Mouse (Mus musculus) ES-E14 (cell line): ENCODE measurements at regions not wholly inside any gene's neighbourhood (a gene's known extent, or its start where the extent isn't known, plus 50 kb on each side); places are given as distances from the start of the nearest gene placed in this dataset.

Experiments
- DNase-seq: peaks from one replicate; pipeline ENCODE4 v3.0.0-alpha.2; 2013; ENCODE audit warnings: low read depth, low spot score
- H3K27ac ChIP-seq: 2 replicates; pipeline ENCODE4 v1.5.1; 2012; ENCODE audit warnings: low read depth, mild to moderate bottlenecking, low read length, moderate library complexity, mixed read lengths; ENCODE audit not compliant: poor library complexity, insufficient read depth, severe bottlenecking
- H3K36me3 ChIP-seq: 2 replicates; pipeline ENCODE4 v1.6.1; 2012; ENCODE audit warnings: mild to moderate bottlenecking, low read length, moderate library complexity, mixed read lengths; ENCODE audit not compliant: control insufficient read depth, poor library complexity, insufficient read depth, severe bottlenecking
- H3K4me1 ChIP-seq, 2 experiments: fragments of 150-350 bp in 1 of 2; sonication (generic) in 1 of 2; 2 replicates each; pipeline ENCODE4 v1.6.1; 2012; ENCODE audit warnings: low read length in 2 of 2, mild to moderate bottlenecking in 1 of 2, mixed read lengths in 1 of 2; ENCODE audit not compliant: control insufficient read depth in 2 of 2, insufficient read depth in 2 of 2, poor library complexity in 1 of 2
- H3K4me3 ChIP-seq, 2 experiments: fragments of 150-350 bp in 1 of 2; sonication (generic) in 1 of 2; 2 replicates each; pipeline ENCODE4 v1.5.1; 2012; ENCODE audit warnings: low read length in 2 of 2, low read depth in 1 of 2, mild to moderate bottlenecking in 1 of 2, mixed read lengths in 1 of 2; ENCODE audit not compliant: insufficient read depth in 1 of 2, poor library complexity in 1 of 2, severe bottlenecking in 1 of 2
- H3K9ac ChIP-seq: 2 replicates; pipeline ENCODE4 v1.6.1; 2012; ENCODE audit warnings: low read depth, mild to moderate bottlenecking, low read length, mixed read lengths; ENCODE audit not compliant: poor library complexity, insufficient read depth, severe bottlenecking
- H3K9me3 ChIP-seq: fragments of 150-350 bp; sonication (generic); 2 replicates; pipeline ENCODE4 v1.6.1; 2012; ENCODE audit warnings: low read depth, mild to moderate bottlenecking, low read length; ENCODE audit not compliant: control insufficient read depth, insufficient read depth
- CHD2 ChIP-seq: IDR thresholded peaks from 2 replicates; pipeline ENCODE4 v1.6.1; 2014; ENCODE audit warnings: mild to moderate bottlenecking, low read depth, low read length, inconsistent platforms
- HCFC1 ChIP-seq: IDR thresholded peaks from 2 replicates; pipeline ENCODE4 v1.6.1; 2012; ENCODE audit warnings: low read length, inconsistent platforms, borderline replicate concordance; ENCODE audit not compliant: insufficient read depth
- MAFK ChIP-seq: IDR thresholded peaks from 2 replicates; pipeline ENCODE4 v1.6.1; 2014; ENCODE audit warnings: mild to moderate bottlenecking, low read depth, low read length, inconsistent platforms; ENCODE audit not compliant: insufficient read depth
- ZC3H11A ChIP-seq: IDR thresholded peaks from 2 replicates; pipeline ENCODE4 v1.6.1; 2012; ENCODE audit warnings: low read depth, mild to moderate bottlenecking, inconsistent platforms, low read length, borderline replicate concordance
- ZNF384 ChIP-seq: IDR thresholded peaks from 2 replicates; pipeline ENCODE4 v1.6.1; 2012; ENCODE audit warnings: low read depth, low read length, inconsistent platforms
- in situ Hi-C, 2 experiments: fragments of 600-800 bp; cut with MboI; formaldehyde crosslinking; loops; one replicate each; pipeline ENCODE4 v1.15.1; 2025; ENCODE audit warnings: low sequenced_read_pairs in 2 of 2, inconsistent platforms in 1 of 2; ENCODE audit not compliant: unreplicated experiment in 2 of 2

GRCm38 (mm10) chr16:30775740-30776700, 176.5 kb downstream of the Fam43a start:
- H3K4me1 ChIP-seq: no peaks in the 10 kb centered on the region
- H3K27ac ChIP-seq: no peak overlapping the region
- no peaks in the 10 kb centered on the region for H3K9me3 ChIP-seq
- no peak overlapping the region for H3K4me3 ChIP-seq
- TF ChIP-seq CHD2: no peak
- no peak for DNase-seq
- no peaks in the 10 kb centered on the region for H3K36me3 ChIP-seq
- in situ Hi-C loops: no loop called here
- H3K9ac ChIP-seq: no peak overlapping the region

GRCm38 (mm10) chr16:30777416-30777815, 177.9 kb downstream of the Fam43a start:
- no peaks in the 10 kb centered on the region for H3K9me3 ChIP-seq
- H3K27ac ChIP-seq: no peak overlapping the region
- no peak overlapping the region for H3K4me3 ChIP-seq
- in situ Hi-C loops: no loop called here
- H3K9ac ChIP-seq: no peak overlapping the region
- H3K36me3 ChIP-seq: no peaks in the 10 kb centered on the region
- no peak for DNase-seq
- H3K4me1 ChIP-seq: no peaks in the 10 kb centered on the region
- TF ChIP-seq ZNF384 (no peak), CHD2 (no peak), ZC3H11A (no peak), HCFC1 (no peak), MAFK (no peak)

- Histone ChIP-seq H3K9me3 (no peaks in the 10 kb centered on the region), H3K27ac (no peak overlapping the region), H3K36me3 (no peaks in the 10 kb centered on the region), H3K9ac (no peak overlapping the region), H3K4me3 (no peak overlapping the region), H3K4me1 (no peaks in the 10 kb centered on the region)
- TF ChIP-seq ZC3H11A (no peak), CHD2 (no peak), HCFC1 (no peak), ZNF384 (no peak), MAFK (no peak)
- in situ Hi-C loops: no loop called here
- no peak for DNase-seq
Observed at GRCm38 (mm10) chr16:30778078-30778477, 178.6 kb downstream of the Fam43a start.

GRCm38 (mm10) chr16:30778945-30779344, 179.4 kb downstream of the Fam43a start:
- H3K4me3 ChIP-seq: no peak overlapping the region
- H3K36me3 ChIP-seq: no peaks in the 10 kb centered on the region
- H3K27ac ChIP-seq: no peak overlapping the region
- in situ Hi-C loops: no loop called here
- no peak overlapping the region for H3K9ac ChIP-seq
- TF ChIP-seq ZNF384: no peak
- no peak for TF ChIP-seq HCFC1
- TF ChIP-seq MAFK: no peak
- TF ChIP-seq ZC3H11A: no peak
- no peak for TF ChIP-seq CHD2
- no peaks in the 10 kb centered on the region for H3K4me1 ChIP-seq
- no peak for DNase-seq
- no peaks in the 10 kb centered on the region for H3K9me3 ChIP-seq
